Mouse (Mus musculus) Muller cell, postnatal 12 days (primary cell): ENCODE measurements at regions not wholly inside any gene's neighbourhood (a gene's known extent, or its start where the extent isn't known, plus 50 kb on each side); places are given as distances from the start of the nearest gene placed in this dataset.
A peak's percentile ranks its signal among the peaks of the same experiment; 100 is the strongest.

Experiments
- DNase-seq: peaks from one replicate; pipeline ENCODE4 v3.0.0-alpha.2; 2015; ENCODE audit errors: inconsistent ontology term

DNA sequence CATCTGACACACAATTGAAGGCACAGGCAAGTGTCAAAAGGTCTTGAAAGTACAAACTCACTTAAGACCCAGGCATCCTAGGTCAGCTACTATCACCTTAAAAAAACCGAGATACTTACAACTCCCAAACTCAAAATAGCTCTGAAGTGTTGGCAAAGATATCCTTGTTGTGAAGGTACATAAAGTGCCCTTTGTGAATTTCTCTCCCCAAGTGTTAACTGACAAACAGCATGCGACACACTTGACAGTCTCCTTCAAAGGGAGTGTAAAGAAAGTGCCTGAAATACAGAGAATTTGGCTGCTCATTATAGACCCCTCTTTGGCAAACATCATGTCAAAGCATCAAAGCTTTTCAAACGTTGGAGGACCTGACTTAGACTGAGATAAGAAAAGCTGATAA lies 2634.2 kb downstream of the 9330182O14Rik start:
- DNase-seq, result no peak

DNA sequence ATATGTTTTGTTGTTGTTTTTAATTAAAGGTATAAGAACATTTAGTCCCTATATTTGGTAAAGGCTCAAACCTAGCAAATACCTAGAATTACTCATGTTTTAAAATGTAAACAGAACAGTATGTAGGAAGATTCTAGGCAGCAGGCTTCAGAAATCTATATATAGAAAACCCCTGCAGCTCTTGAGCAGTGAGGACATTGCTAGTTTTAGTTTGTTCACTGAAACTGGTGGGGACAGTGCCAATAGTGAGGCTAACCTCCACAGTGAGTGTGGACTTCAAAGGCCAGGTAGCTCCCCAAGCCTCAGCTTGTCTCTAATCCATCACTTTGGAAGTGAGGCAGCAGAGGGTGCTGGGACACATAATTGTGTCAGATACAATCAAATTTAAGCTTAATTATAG lies 2645.7 kb downstream of the 9330182O14Rik start:
- DNase-seq, result no peak

DNA sequence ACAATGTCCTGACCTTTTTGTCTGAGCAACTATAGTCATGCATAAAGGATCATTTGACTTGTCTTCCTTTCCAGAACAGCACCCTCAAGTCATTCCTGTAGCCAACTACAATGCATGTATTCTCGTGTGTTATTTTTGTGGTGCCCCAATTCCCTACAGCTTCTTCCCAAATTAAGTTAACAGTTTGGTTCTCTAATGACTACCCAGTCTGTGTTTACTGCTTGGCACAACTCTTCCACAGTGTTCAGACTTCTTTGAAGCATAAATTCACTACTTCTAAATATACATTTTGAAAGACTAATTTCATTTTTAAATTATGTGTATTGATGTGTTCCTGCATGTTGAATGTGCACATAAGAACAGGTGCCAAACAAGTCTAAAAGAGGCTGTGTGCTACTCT lies 2667.1 kb downstream of the 9330182O14Rik start:
- DNase-seq, result no peak

DNA sequence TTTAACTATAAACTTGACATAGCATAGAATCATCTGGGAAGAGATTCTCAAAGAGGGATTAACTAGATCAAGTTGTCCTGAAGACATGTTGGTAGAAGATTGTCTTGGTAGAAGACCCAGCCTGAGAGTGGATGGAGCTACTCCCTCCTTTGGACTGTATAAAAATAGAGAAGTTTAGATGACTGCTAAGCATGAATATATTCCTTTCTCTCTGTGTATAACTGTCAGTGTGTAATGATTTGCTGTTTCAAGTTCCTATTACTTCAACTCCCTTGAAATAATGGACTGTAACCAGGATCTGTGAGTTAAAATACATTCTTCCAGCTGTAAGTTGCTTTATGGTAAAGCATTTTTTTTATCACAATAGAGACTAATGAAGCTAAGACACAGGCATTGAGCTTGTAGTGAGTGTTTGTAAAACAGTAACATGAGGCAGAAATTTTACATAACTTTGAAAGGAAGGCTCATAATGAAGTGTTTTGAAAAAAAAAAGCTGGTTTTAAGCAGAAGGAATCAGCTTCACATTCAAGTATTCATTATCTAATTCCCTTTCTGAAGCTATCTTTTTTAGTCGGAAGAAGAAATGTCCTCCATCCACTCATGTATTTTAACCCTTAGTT lies 2676.8 kb downstream of the 9330182O14Rik start:
- no peak for DNase-seq

DNA sequence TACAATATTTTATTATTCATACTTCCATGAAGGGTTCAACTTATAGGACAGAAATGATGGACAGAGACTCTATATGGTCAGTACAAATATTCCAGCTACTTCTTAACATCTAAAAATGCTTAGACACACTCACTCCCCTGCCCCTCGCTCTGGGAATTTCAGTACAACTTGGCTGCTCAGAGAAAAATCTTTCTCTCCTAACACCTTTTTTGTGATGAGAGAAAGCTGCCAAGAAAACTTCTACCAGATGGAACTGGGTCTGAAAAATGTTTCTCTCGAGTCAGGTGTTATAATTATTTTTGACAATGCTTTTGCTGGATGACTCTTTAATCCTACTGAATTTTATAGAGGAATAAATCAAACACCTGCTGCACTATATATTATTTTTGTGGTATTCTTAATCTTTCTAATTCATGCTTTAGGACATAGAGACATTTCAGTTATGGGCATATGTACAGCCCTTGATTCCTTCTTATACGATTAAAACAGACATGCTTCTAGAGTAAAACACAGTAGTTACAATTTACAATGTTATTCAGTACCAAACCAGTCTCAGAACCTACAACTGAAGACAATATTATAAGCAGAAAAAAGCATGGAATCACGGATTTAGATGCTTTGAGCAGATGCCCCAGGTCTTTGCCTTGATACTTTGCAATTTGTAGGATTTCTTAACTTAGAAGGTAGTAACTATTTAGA lies 2681.0 kb downstream of the 9330182O14Rik start:
- no peak for DNase-seq

DNA sequence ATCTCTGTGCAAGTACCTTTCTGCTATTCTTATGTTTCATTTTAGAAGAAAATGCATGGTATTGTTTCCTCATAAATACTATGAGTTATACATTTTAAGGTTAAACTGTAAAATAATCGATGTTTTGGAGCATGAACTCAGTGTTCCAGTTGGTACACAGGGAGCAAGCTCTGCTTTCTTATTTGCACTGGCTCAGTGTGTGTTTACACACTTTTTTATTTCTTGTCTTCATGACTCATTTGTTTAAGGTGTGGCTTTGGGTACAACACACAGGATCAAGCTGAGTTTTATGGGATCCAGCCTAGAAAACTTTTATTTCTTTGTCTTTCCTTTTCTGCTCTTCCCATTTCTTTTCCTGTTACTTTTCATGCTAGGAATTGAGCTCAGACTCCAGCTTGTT lies 2704.7 kb downstream of the 9330182O14Rik start:
- DNase-seq, result no peak

DNA sequence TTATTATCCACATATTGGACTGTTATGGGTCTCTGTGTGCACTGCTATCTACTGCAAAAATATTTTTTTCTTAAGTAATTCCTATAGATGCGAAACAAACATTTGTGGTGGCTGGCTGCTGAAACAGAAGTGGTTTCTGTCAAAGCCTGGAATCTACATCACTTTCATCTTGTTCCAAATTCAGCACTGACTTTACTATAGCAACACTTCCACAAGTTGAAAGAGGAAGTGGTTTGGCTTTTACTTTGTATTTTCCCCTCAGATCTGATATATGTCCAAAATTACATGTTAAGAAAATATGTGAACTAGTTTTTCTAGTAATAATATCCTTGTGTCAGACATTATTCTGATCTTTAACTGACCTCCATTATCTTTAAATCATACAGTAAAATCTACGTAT lies 2715.8 kb downstream of the 9330182O14Rik start:
- no peak for DNase-seq

DNA sequence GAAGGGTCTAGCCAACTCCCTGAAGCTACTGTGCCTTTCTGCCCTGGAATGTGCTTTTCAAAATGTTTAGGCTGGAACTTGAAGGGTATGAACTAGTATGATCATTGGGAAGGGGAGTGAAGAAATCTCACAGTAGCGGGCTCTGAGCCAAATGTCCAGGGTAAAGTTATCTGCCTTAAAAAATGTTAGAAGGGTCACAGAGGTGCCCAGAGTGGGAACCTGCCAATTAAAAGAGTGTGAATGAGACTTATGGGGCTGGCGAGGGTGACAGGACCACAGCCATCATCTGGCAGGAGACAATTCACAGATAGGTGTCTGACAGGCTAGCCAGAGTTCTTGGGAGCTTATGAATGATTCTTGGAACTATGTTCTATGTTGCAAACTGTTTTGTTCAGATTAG lies 2738.3 kb downstream of the 9330182O14Rik start:
- DNase-seq, result no peak

DNA sequence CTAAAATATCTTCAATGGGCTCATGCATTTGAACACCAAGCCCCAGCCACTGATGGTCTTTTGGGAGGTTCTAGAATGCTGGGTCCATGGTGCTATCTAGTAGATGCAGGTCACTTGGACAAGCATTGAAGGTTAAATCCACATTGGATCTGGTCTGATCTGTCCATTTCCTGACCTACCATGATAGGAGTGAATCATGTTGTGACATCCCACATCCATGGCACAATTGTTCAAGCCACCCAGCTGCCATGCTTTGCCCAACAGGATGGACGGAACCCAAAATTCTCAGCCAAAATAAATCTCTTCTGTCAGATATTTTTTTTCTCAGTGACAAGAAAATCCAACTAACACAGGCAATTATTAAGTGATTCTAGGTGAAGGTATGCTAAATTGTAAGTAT lies 2760.4 kb downstream of the 9330182O14Rik start:
- DNase-seq, result no peak

DNA sequence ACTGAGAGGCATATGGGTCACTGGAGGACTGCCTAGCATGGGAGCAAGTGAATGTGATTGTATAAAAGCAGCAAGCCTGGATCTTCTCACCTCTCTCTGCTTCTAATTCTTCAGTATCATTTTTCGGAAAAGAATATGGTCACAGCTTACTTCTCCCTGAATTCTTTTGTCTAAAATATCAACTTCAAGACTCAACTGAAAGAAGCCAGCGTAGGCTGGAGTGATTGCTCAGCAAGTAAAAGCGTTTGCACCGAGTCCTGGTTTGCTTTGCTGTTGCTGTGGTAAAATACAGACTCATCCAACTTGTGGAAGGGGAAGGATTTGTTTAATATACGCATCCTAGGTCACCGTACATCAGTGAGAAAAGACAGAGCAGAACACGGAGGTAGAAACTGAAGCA lies 2765.9 kb downstream of the 9330182O14Rik start:
- DNase-seq, result no peak

DNA sequence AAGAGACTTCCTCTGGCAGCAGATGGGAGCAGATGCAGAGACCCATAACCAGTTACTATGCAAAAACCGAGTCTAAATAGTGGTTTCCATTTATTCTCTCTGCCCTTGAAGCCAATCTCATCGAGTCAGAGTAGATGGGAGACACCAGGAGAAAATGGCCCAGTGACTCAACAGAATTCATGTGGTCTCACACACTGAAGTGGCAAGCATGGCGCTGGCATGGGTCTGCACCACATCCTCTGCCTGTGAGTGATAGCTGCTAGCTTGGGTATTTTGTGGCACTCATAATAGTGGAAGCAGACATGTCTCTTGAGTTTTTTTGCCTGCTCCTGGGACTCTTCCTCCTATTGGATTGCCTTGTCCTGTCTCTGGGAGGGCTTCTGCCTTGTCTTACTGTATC lies 2767.6 kb downstream of the 9330182O14Rik start:
- no peak for DNase-seq

DNA sequence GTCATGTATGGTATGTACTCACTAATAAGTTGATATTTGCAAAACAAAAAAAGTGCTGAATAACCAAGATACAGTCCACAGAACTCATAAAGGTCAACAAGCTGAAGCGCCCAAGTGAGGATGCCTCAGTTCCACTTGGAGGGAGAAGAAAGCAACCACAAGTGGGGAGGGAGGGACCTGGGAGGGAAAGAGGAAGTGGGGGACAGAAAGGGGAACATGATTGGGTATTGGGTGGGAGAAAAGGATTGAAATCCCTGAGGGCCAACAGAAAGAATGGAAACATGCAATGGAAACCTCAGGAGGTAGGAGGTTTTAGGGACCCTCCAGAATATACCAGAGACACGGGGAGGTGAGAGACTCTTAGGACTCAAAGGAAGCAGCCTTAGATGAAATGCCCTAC lies 2777.2 kb downstream of the 9330182O14Rik start:
- DNase-seq, result no peak

DNA sequence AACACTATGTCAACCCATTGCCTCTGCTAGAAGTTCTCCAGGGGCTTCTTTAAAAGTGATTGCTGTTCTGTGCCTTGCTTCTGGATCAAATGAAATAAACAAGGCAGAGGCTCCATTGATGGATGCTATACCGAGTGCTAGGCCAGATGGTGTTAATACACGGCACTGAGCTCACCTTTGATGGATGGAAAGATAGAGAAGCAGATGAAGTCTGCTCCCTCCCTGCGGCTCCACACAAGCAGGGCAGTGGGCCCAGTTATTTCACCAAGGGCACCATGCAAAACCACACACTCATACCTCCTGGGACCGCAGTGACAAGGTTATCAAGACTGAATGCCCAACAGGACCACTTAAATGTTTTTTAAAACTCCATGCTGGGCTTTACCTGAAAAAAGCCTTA lies 2778.7 kb downstream of the 9330182O14Rik start:
- no peak for DNase-seq

DNA sequence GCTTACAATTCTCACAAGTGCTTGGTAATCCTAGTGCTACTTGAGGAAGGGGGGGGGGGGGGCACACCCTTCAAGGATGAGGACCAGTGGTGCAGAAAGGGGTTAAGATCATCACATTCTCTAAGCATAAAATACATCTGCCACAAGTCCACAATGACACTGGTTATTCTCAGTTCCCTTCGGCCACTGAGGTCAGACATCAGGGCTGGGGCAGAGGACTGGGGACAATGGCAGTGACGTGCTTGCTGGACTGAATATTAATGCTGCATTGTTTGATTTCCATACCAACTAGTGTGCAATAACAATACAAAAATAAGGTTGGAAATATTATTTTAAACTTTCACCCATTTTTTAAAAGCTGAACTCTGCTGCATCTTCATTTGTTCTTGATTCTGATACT lies 2779.1 kb downstream of the 9330182O14Rik start:
- DNase-seq, result no peak

DNA sequence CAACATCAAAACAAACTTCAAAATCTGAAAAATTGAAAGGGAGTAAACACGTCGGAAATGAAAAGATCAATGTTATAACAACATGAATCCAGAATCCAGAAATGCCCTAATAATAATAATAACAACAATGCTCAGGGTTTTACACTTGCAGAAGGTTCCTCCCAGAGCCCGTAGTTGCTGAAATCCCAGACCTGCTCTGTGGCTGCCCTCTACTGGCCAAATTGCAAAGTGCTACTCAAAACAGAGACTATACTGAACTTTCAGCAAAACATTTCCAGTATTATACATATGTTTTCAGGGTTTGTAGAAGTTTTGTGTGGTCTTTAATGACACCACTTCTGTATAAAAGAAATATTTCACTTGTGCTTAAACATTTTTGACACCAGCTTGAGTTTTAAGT lies 2779.9 kb downstream of the 9330182O14Rik start:
- peak; percentile 22 for DNase-seq

DNA sequence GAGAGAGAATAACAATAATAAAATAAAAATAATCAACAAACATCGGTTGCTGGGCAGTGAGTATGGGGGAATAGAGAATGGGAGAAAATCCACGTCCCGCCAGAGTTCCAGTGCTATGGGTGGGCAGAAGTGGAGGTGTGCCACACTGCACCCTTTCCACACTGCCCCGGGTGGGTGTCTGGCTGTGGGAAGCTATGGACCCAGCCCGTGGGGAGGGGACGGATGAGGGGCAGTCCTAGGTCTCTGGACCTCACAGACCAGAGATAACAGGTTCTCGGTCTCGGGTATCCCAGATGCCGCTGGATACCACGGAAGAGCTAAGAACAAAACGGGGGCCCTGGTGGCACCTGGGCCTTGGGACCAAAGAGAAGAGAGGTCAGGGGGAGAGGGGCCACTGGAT lies 2781.0 kb downstream of the 9330182O14Rik start:
- no peak for DNase-seq

DNA sequence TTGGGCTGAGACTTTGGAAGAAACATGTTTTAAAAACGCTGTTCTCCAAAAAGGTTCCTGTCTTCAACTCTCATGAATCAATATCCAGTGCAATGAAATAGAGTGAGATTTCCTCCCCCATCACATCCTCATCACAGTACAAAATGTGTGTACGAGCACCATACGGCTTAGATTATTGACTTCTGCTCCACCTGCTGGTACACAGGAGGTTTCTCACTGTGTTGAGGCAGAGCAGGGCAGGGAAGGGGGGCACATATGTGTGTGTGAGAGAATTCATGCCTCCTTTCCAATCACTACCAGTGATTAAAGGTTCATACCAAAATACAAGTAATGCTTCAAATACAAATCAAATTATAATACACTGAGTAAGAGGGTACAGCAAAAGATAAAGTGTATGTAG lies 2787.5 kb downstream of the 9330182O14Rik start:
- DNase-seq, result no peak

DNA sequence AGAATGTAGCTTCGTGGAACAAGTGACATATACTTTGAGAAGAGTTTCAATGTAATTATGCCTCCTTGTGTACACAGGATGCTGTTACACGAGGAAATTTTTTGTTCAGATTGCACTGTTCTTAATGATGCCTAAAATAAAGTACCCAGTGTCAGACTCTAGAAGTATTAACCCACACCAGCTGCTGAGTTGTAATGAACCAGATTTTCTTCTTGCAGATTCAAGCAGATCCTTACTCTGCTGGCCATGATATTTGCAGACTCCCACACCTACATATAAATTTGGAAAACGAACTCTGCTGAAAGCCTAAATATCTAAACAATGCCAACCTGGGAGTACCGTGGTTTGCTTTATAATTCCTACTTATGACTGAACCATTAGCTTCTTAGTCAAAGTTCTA lies 2794.2 kb downstream of the 9330182O14Rik start:
- no peak for DNase-seq

DNA sequence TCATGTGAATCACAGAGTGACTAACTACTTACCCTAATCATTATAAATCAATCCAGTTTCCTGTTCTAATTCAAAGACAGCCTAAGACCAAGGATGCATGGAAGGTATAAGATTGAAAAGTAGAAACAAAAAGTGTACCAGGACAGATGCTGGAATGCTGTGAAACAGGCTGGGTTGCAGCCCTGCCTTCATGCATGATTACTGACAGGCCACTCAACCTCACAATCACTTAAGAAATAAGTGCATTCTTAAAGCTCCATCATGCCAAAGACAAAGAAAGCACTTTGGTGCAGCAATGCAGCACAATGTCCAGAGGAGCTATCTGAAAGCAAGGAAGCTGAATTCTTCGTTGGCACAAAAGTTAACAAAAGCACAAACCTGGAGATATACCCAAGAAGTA lies 2810.4 kb downstream of the 9330182O14Rik start:
- DNase-seq, result no peak

DNA sequence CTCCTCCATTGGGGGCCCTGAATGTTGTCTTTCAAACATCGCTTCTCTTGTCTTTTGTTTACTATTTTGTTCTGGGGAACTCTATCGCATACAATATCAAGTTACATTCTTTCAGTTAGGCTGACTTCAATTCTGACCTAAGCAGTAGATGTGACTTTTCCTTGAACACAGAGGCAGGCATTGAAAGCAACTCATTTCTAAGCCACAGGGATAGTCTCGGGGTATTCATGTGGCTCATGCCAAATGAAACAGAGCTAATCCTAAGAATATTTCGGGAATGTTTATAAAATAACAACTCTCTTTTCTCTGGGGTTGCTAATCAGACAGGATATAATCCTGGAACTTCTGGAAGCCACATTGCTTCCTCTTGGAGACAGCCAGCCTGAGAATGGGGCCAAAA lies 2821.0 kb downstream of the 9330182O14Rik start:
- peak; percentile 29 for DNase-seq

DNA sequence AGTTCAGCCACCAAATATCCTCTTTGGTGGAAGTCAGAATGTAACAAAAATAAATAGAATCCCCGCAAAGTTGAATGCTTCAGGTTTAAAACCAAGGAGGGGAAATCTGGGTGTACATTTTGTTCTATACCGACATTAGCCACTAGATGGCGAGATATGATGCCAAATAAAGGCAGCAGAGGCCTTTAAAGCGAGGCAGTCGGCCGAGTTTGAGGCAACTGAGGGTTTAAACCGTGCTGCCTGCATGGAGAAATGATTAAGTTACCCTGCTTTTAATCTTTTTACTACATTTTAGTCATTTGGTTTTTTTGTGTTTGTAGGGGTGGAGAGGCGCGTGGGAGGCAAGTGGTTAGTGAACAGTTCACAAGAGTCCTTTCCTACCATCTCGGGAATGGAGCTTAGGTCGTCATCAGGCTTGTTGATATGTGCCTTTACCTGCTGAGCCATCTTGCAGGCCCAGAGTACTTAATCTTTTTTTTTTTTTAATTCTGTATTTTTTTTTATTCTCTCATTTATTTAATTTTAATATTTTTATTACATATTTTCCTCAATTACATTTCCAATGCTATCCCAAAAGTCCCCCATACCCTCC lies 2828.7 kb downstream of the 9330182O14Rik start:
- peak; percentile 53 for DNase-seq

DNA sequence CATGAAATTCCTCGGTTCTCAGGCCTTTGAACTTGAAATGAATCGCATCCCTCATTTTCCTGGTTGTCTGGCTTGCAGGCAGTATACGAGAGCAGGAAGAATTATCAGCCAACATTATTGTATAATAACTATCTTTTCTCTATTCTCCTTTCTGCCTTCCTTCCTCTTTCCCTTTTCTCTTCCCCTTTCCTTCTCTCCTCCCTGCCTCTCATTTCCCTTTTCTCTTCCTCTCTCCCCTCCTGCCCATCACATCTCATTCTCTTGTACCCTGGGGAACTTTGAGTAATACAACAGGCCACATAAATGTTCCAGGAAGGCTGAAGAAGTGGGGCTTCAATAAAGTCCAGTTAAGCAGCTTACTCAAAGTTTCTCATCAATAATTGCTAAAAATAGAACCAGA lies 2831.1 kb downstream of the 9330182O14Rik start:
- no peak for DNase-seq
